Mouse (Mus musculus) cerebellum, adult 2 months (tissue): ENCODE measurements around the gene Taar1.

Experiments
- CTCF ChIP-seq: fragments of 200-500 bp; IDR thresholded peaks from 2 replicates; pipeline ENCODE4 v1.5.1; 2011; ENCODE audit warnings: low read depth, mild to moderate bottlenecking, control low read depth, low read length, moderate library complexity, borderline replicate concordance; ENCODE audit not compliant: insufficient read depth
- POLR2A ChIP-seq: fragments of 200-500 bp; IDR thresholded peaks from 2 replicates; pipeline ENCODE4 v1.6.1; 2011; ENCODE audit warnings: low read length, control low read depth, borderline replicate concordance; ENCODE audit not compliant: insufficient read depth

DNA sequence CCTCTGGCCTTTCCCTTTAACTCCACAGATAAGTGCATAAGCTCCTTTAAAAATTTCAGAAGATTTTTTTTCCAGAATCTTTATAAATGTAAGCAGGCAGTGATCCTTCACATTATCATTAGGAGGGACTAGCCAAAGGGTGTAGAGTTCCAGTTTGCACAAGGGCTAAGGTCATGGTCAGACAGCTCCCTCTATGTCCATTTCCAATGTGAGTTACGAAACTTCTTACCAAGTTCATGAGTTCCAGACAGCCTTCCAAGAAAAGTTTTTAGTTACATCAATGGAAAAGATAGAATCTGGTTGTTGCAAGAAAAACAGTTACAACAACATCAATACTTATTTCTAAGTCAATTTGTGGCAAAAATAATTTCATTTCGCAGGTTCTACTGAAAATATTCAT is 3.8 kb downstream of the Taar1 start:
- no peak for TF ChIP-seq POLR2A
- no peak for TF ChIP-seq CTCF
